Comparison of ENCODE assay signal across 15 mouse cellular contexts in the genomic region with DNA sequence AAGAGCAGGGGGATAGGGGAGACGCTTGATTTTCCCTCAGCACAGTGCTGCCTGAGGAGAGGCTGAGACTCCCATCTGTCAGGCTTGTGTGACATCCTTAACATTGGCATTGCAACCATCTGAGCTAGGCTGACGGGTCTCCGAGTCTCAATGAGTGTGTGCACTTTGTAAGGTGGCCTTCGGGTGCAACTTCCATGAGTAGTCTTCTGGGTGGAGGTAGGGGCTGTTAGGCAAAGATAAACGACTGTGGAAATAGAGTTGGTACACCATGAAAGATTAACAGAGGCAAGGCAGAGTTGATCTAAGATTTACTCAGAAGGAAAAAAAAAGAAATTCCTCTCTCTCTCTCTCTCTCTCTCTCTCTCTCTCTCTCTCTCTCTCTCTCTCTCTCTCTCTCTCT.
"Had no signal": no experiment of that assay in that cellular context is flagged by ENCODE, and none has a peak within 500 bp of the region (broad histone marks: within the 10 kb centered on the region; RNA-seq: fewer than 3 reads in every experiment).

No protein-coding gene starts in this region.

- ATAC-seq: lung, postnatal 0 days; midbrain, embryonic 13.5 days; midbrain, embryonic 15.5 days had no signal

- H3K4me1 ChIP-seq: lung, embryonic 15.5 days; midbrain, embryonic 15.5 days; neural tube, embryonic 12.5 days; stomach, embryonic 15.5 days had no signal

- DNase-seq: lung, adult 2 months; lung, postnatal 14 days; lung, postnatal 36 days; right cerebral cortex, postnatal 25 days; thymus, adult 2 months; thymus, postnatal 25 days; thymus, postnatal 4 days had no signal

- H3K4me2 ChIP-seq: lung, embryonic 15.5 days; midbrain, embryonic 13.5 days; midbrain, embryonic 15.5 days; neural tube, embryonic 12.5 days; stomach, embryonic 15.5 days had no signal

- H3K9me3 ChIP-seq: lung, embryonic 15.5 days; midbrain, embryonic 13.5 days; midbrain, embryonic 15.5 days; neural tube, embryonic 12.5 days; stomach, embryonic 15.5 days had no signal

- H3K36me3 ChIP-seq: lung, embryonic 15.5 days; midbrain, embryonic 13.5 days; midbrain, embryonic 15.5 days; neural tube, embryonic 12.5 days; stomach, embryonic 15.5 days had no signal

- H3K27ac ChIP-seq: lung, embryonic 15.5 days; macrophage; midbrain, embryonic 13.5 days; midbrain, embryonic 15.5 days; neural tube, embryonic 12.5 days; stomach, embryonic 15.5 days; stomach, postnatal 0 days had no signal

- H3K4me3 ChIP-seq: lung, embryonic 15.5 days; midbrain, embryonic 13.5 days; midbrain, embryonic 15.5 days; neural tube, embryonic 12.5 days; stomach, embryonic 15.5 days had no signal

- H3K9ac ChIP-seq: lung, embryonic 15.5 days; midbrain, embryonic 13.5 days; midbrain, embryonic 15.5 days; neural tube, embryonic 12.5 days; stomach, embryonic 15.5 days had no signal

- H3K27me3 ChIP-seq: lung, embryonic 15.5 days; midbrain, embryonic 13.5 days; midbrain, embryonic 15.5 days; neural tube, embryonic 12.5 days; stomach, embryonic 15.5 days had no signal
